Mouse (Mus musculus) T-cell, adult 66 days (primary cell): ENCODE data around the gene Olfr202. TPM values are rescaled to one million over a fixed set of nuclear protein-coding genes. Genes with fewer than 3 reads are reported as not detected.

Source experiments
- total RNA-seq, 2 experiments: library from RNA; stranded (reverse); gene quantifications; 3 replicates in 1 of 2; 4 replicates in 1 of 2; pipeline ENCODE4 v1.2.4; 2023

Olfr202 gene
- not detected for total RNA-seq

GRCm38 (mm10) chr16:59286693-59287092, at the start of gene Olfr202:
Gene Olfr202, minus strand, starts transcription at chr16:59286793.

GRCm38 (mm10) chr16:59331038-59331437, 44.4 kb upstream of the Olfr202 start, which contains the start of gene Olfr205:
Gene Olfr205, minus strand, starts transcription at chr16:59331138.

GRCm38 (mm10) chr16:59318148-59318547, 31.6 kb upstream of the Olfr202 start, which contains the start of gene Olfr204:
Gene Olfr204, minus strand, starts transcription at chr16:59318248.

GRCm38 (mm10) chr16:59298581-59298980, 12.0 kb upstream of the Olfr202 start, which contains the start of gene Olfr203:
Gene Olfr203, plus strand, starts transcription at chr16:59298881.

GRCm38 (mm10) chr16:59272532-59272931, 14.1 kb downstream of the Olfr202 start, which contains the start of gene Olfr201:
Gene Olfr201, minus strand, starts transcription at chr16:59272632.

Other genes with a start within 250 kb of the Olfr202 start
- not detected for gene Olfr187, start 247.0 kb downstream of the Olfr202 start, total RNA-seq
- gene Olfr190, start 208.8 kb downstream of the Olfr202 start, total RNA-seq = not detected
- gene Olfr191, start 197.0 kb downstream of the Olfr202 start, total RNA-seq = not detected
- not detected for gene Olfr193, start 174.9 kb downstream of the Olfr202 start, total RNA-seq
- not detected for gene Olfr194, start 165.7 kb downstream of the Olfr202 start, total RNA-seq
- gene Olfr195, start 139.7 kb downstream of the Olfr202 start, total RNA-seq = not detected
- not detected for gene Olfr196, start 116.3 kb downstream of the Olfr202 start, total RNA-seq
- gene Olfr198, start 83.3 kb downstream of the Olfr202 start, total RNA-seq = not detected
- gene Olfr199, start 67.0 kb downstream of the Olfr202 start, total RNA-seq = not detected
- not detected for gene Olfr201, start 14.2 kb downstream of the Olfr202 start, total RNA-seq
- gene Olfr203, start 12.1 kb upstream of the Olfr202 start, total RNA-seq = not detected
- gene Olfr204, start 31.5 kb upstream of the Olfr202 start, total RNA-seq = not detected
- not detected for gene Olfr205, start 44.3 kb upstream of the Olfr202 start, total RNA-seq
- gene Olfr206, start 62.5 kb upstream of the Olfr202 start, total RNA-seq = not detected
- gene Olfr209, start 77.2 kb upstream of the Olfr202 start, total RNA-seq = not detected
- gene Gabrr3, start 120.5 kb upstream of the Olfr202 start, total RNA-seq = not detected
- gene Riox2, start 185.0 kb upstream of the Olfr202 start, total RNA-seq = 10 to 100 TPM; 43.7 to 44.3 TPM